Mouse (Mus musculus): ENCODE results near the gene Wipi2. TPM values are rescaled to one million over a fixed set of nuclear protein-coding genes. Genes with fewer than 3 reads are reported as not detected.

Gene Wipi2
- total RNA-seq, 1 experiment: 62.4 TPM

GRCm38 (mm10) chr5:142712373-142712772, 84.9 kb downstream of the Wipi2 start:
- no peak for TF ChIP-seq ZC3H11A (IDR thresholded peaks at IDR 0.05; ENCODE audit: borderline replicate concordance, low read depth, low read length)
- no peak for TF ChIP-seq ZNF384 (IDR thresholded peaks at IDR 0.05; ENCODE audit: low read depth, low read length)
- no peaks in the 10 kb centered on the region for H3K36me3 ChIP-seq (ENCODE audit: control insufficient read depth, insufficient read depth, low read length, poor library complexity, severe bottlenecking)

GRCm38 (mm10) chr5:142713966-142714365, 86.5 kb downstream of the Wipi2 start:
- no peak overlapping the region for H3K4me3 ChIP-seq (ENCODE audit: insufficient read depth in 1 of 2, low read depth in 1 of 2, low read length in 2 of 2, poor library complexity in 1 of 2, severe bottlenecking in 1 of 2)
- no peak overlapping the region for H3K9ac ChIP-seq (ENCODE audit: insufficient read depth, low read depth, low read length, poor library complexity, severe bottlenecking)
- peaks cover 3 to 23% of the 10 kb centered on the region in 2 experiments; a peak in 3 of 4 replicates for H3K4me1 ChIP-seq (ENCODE audit: control insufficient read depth in 2 of 2, insufficient read depth in 2 of 2, low read length in 2 of 2, poor library complexity in 1 of 2)
- in situ Hi-C loops (cut with MboI; ENCODE audit: low sequenced_read_pairs in 2 of 2, unreplicated experiment in 2 of 2): no loop called here
- H3K9me3 ChIP-seq (ENCODE audit: control insufficient read depth, insufficient read depth, low read depth, low read length): no peaks in the 10 kb centered on the region
- TF ChIP-seq MAFK (IDR thresholded peaks at IDR 0.05; ENCODE audit: insufficient read depth, low read depth, low read length): no peak
- TF ChIP-seq HCFC1 (IDR thresholded peaks at IDR 0.05; ENCODE audit: borderline replicate concordance, insufficient read depth, low read length): no peak
- TF ChIP-seq CHD2 (IDR thresholded peaks at IDR 0.05; ENCODE audit: low read depth, low read length): no peak
- TF ChIP-seq ZC3H11A (IDR thresholded peaks at IDR 0.05; ENCODE audit: borderline replicate concordance, low read depth, low read length): no peak
- no peak for TF ChIP-seq ZNF384 (IDR thresholded peaks at IDR 0.05; ENCODE audit: low read depth, low read length)
- no peak overlapping the region for H3K27ac ChIP-seq (ENCODE audit: insufficient read depth, low read depth, low read length, poor library complexity, severe bottlenecking)
- no peak for DNase-seq (ENCODE audit: low read depth, low spot score)
- peaks cover 2% of the 10 kb centered on the region; the same call in 1 of the 2 replicates for H3K36me3 ChIP-seq (ENCODE audit: control insufficient read depth, insufficient read depth, low read length, poor library complexity, severe bottlenecking)

More at GRCm38 (mm10) chr5:142712373-142712772, 84.9 kb downstream of the Wipi2 start:
- Histone ChIP-seq H3K4me1 (ENCODE audit: control insufficient read depth in 2 of 2, insufficient read depth in 2 of 2, low read length in 2 of 2, poor library complexity in 1 of 2) (peaks cover 0 to 10% of the 10 kb centered on the region in 2 experiments; a peak in 1 of 4 replicates), H3K9ac (ENCODE audit: insufficient read depth, low read depth, low read length, poor library complexity, severe bottlenecking) (no peak overlapping the region), H3K9me3 (ENCODE audit: control insufficient read depth, insufficient read depth, low read depth, low read length) (no peaks in the 10 kb centered on the region), H3K27ac (ENCODE audit: insufficient read depth, low read depth, low read length, poor library complexity, severe bottlenecking) (no peak overlapping the region), H3K4me3 (ENCODE audit: insufficient read depth in 1 of 2, low read depth in 1 of 2, low read length in 2 of 2, poor library complexity in 1 of 2, severe bottlenecking in 1 of 2) (no peak overlapping the region)
- DNase-seq (ENCODE audit: low read depth, low spot score): no peak
- in situ Hi-C loops (cut with MboI; ENCODE audit: low sequenced_read_pairs in 2 of 2, unreplicated experiment in 2 of 2): no loop called here

- peaks cover 2% of the 10 kb centered on the region; the same call in 1 of the 2 replicates for H3K36me3 ChIP-seq (ENCODE audit: control insufficient read depth, insufficient read depth, low read length, poor library complexity, severe bottlenecking)
- no peak for DNase-seq (ENCODE audit: low read depth, low spot score)
- H3K27ac ChIP-seq (ENCODE audit: insufficient read depth, low read depth, low read length, poor library complexity, severe bottlenecking): no peak overlapping the region
- H3K9me3 ChIP-seq (ENCODE audit: control insufficient read depth, insufficient read depth, low read depth, low read length): no peaks in the 10 kb centered on the region
- TF ChIP-seq MAFK (IDR thresholded peaks at IDR 0.05; ENCODE audit: insufficient read depth, low read depth, low read length) (no peak), ZNF384 (IDR thresholded peaks at IDR 0.05; ENCODE audit: low read depth, low read length) (no peak), HCFC1 (IDR thresholded peaks at IDR 0.05; ENCODE audit: borderline replicate concordance, insufficient read depth, low read length) (no peak), CHD2 (IDR thresholded peaks at IDR 0.05; ENCODE audit: low read depth, low read length) (no peak), ZC3H11A (IDR thresholded peaks at IDR 0.05; ENCODE audit: borderline replicate concordance, low read depth, low read length) (no peak)
- H3K9ac ChIP-seq (ENCODE audit: insufficient read depth, low read depth, low read length, poor library complexity, severe bottlenecking): no peak overlapping the region
- no peak overlapping the region for H3K4me3 ChIP-seq (ENCODE audit: insufficient read depth in 1 of 2, low read depth in 1 of 2, low read length in 2 of 2, poor library complexity in 1 of 2, severe bottlenecking in 1 of 2)
- in situ Hi-C loops (cut with MboI; ENCODE audit: low sequenced_read_pairs in 2 of 2, unreplicated experiment in 2 of 2): no loop called here
- H3K4me1 ChIP-seq (ENCODE audit: control insufficient read depth in 2 of 2, insufficient read depth in 2 of 2, low read length in 2 of 2, poor library complexity in 1 of 2): peaks cover 3 to 25% of the 10 kb centered on the region in 2 experiments; a peak in 3 of 4 replicates
These were observed 87.6 kb downstream of the Wipi2 start for GRCm38 (mm10) chr5:142715059-142715458.

GRCm38 (mm10) chr5:142716056-142716455, 88.6 kb downstream of the Wipi2 start:
- in situ Hi-C loops (cut with MboI; ENCODE audit: low sequenced_read_pairs in 2 of 2, unreplicated experiment in 2 of 2): no loop called here
- H3K27ac ChIP-seq (ENCODE audit: insufficient read depth, low read depth, low read length, poor library complexity, severe bottlenecking): no peak overlapping the region
- peaks cover 2% of the 10 kb centered on the region; the same call in 1 of the 2 replicates for H3K36me3 ChIP-seq (ENCODE audit: control insufficient read depth, insufficient read depth, low read length, poor library complexity, severe bottlenecking)

More at GRCm38 (mm10) chr5:142716056-142716455, 88.6 kb downstream of the Wipi2 start:
- Histone ChIP-seq H3K4me1 (ENCODE audit: control insufficient read depth in 2 of 2, insufficient read depth in 2 of 2, low read length in 2 of 2, poor library complexity in 1 of 2) (peaks cover 3 to 25% of the 10 kb centered on the region in 2 experiments; a peak in 3 of 4 replicates), H3K4me3 (ENCODE audit: insufficient read depth in 1 of 2, low read depth in 1 of 2, low read length in 2 of 2, poor library complexity in 1 of 2, severe bottlenecking in 1 of 2) (no peak overlapping the region), H3K9ac (ENCODE audit: insufficient read depth, low read depth, low read length, poor library complexity, severe bottlenecking) (no peak overlapping the region), H3K9me3 (ENCODE audit: control insufficient read depth, insufficient read depth, low read depth, low read length) (no peaks in the 10 kb centered on the region)
- no peak for DNase-seq (ENCODE audit: low read depth, low spot score)
- TF ChIP-seq ZC3H11A (IDR thresholded peaks at IDR 0.05; ENCODE audit: borderline replicate concordance, low read depth, low read length) (no peak), ZNF384 (IDR thresholded peaks at IDR 0.05; ENCODE audit: low read depth, low read length) (no peak), CHD2 (IDR thresholded peaks at IDR 0.05; ENCODE audit: low read depth, low read length) (no peak), MAFK (IDR thresholded peaks at IDR 0.05; ENCODE audit: insufficient read depth, low read depth, low read length) (no peak), HCFC1 (IDR thresholded peaks at IDR 0.05; ENCODE audit: borderline replicate concordance, insufficient read depth, low read length) (no peak)
